Mouse (Mus musculus): ENCODE results near the gene Ankrd26. TPM values are rescaled to one million over a fixed set of nuclear protein-coding genes. Genes with fewer than 3 reads are reported as not detected.
"Not testable (repeated sequence)": the region's sequence is repeated elsewhere in the genome, so short reads cannot be mapped to it uniquely, and the experiment has no call there.

Gene Ankrd26
- 19.5 and 21.1 TPM in 2 replicates for total RNA-seq (2017)

GRCm38 (mm10) chr6:118561745-118562609, at the start of gene Ankrd26:
Gene Ankrd26, minus strand, starts transcription at chr6:118562226.
- peak; percentile 93 to 98 for ATAC-seq (replicated peaks in 1 of 2; ENCODE audit: insufficient read depth in 1 of 2, low FRiP score in 2 of 2, low TSS enrichment in 1 of 2, low read depth in 1 of 2, poor library complexity in 2 of 2, severe bottlenecking in 2 of 2)

GRCm38 (mm10) chr6:118608906-118609305, 46.9 kb upstream of the Ankrd26 start:
- ATAC-seq (replicated peaks in 1 of 2; ENCODE audit: insufficient read depth in 1 of 2, low FRiP score in 2 of 2, low TSS enrichment in 1 of 2, low read depth in 1 of 2, poor library complexity in 2 of 2, severe bottlenecking in 2 of 2): no peak

DNA sequence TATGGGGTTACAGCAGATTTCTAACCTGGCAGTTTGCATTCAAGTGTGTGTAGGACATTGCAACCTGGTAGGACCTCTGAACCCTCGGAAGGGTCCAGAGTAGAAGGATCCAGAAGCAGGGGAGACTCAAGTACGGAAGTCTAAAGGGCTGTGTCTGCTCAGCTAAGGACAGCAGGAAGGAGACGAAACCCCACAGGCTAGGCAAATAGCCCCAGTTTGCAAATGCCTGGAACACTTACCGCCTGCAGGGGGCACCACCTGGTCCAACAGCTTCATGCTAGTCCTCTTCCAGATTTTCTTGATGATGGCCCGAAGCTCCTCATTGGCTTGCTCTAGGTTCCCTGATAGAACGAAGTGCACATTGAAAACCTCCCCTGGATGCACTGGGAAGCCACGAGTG, 43.9 kb upstream of the Ankrd26 start:
- no peak for ATAC-seq (replicated peaks in 1 of 2; ENCODE audit: insufficient read depth in 1 of 2, low FRiP score in 2 of 2, low TSS enrichment in 1 of 2, low read depth in 1 of 2, poor library complexity in 2 of 2, severe bottlenecking in 2 of 2)

GRCm38 (mm10) chr6:118603825-118604224, 41.8 kb upstream of the Ankrd26 start:
- ATAC-seq (replicated peaks in 1 of 2; ENCODE audit: insufficient read depth in 1 of 2, low FRiP score in 2 of 2, low TSS enrichment in 1 of 2, low read depth in 1 of 2, poor library complexity in 2 of 2, severe bottlenecking in 2 of 2): no peak

DNA sequence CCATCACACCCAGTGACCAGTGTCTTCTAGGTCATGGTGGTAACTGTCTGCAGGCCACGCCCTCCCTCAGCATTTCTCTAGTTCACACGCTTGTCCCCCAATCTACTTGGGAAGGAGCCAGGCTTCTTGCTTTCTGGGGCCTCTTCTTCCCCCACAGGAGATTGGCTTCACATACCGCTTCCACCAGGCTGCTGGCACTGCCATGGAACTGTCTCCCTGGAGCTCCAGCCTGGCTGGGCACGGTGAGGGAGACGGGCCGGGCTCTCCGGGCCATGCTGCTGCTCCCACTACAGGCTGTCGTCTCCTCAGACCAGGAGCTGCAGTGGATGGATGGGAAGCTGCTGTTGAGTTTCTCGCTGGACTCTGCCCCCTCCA, 33.6 kb upstream of the Ankrd26 start:
- no peak for ATAC-seq (replicated peaks in 1 of 2; ENCODE audit: insufficient read depth in 1 of 2, low FRiP score in 2 of 2, low TSS enrichment in 1 of 2, low read depth in 1 of 2, poor library complexity in 2 of 2, severe bottlenecking in 2 of 2)

DNA sequence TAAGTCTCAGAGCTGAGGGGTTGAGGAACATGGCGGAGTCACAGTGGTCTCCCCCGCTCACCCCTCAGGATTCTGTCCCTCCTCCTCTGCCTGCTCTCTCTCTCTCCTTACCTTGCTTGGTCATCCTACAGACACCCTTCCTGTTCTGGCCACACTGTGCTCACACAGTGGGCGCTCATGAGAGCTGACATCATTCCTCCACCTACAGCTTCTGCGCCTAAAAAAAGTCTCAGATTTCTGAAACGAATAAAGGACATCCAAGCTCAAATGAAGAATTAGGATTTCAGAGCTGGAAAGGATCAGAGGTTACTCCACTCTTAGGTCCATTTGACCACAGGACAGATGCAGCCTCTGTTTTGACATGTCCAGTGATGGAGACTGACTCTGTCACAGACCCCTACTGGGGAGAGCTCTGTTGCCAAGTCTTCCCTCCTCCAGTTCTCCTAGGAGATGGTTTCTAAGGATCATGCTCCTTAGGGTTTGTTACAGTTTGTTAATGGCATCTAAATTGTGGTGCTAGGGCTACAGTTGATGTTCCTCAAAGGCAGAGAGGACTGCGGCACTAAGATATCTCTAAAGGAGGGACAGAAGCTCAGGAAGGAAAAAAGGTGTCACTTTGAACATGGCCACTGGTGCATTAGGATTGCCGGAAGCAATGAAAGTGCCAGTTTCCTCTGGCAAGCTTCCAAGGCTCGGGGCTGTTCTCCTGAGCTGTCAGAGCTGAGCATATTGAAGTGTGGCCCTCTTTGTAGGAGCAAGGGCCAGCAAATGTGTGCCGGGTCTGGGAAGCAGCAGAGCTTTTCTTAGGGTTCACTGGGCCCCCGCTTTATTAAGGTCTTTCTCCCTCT, 33.0 kb upstream of the Ankrd26 start:
- no peak for ATAC-seq (replicated peaks in 1 of 2; ENCODE audit: insufficient read depth in 1 of 2, low FRiP score in 2 of 2, low TSS enrichment in 1 of 2, low read depth in 1 of 2, poor library complexity in 2 of 2, severe bottlenecking in 2 of 2)

GRCm38 (mm10) chr6:118594070-118594469, 32.0 kb upstream of the Ankrd26 start:
- peak; percentile 25 to 27; a peak in 1 of 4 replicates for ATAC-seq (replicated peaks in 1 of 2; ENCODE audit: insufficient read depth in 1 of 2, low FRiP score in 2 of 2, low TSS enrichment in 1 of 2, low read depth in 1 of 2, poor library complexity in 2 of 2, severe bottlenecking in 2 of 2)

GRCm38 (mm10) chr6:118593377-118594061, 31.5 kb upstream of the Ankrd26 start:
- peak; percentile 60 to 83 for ATAC-seq (replicated peaks in 1 of 2; ENCODE audit: insufficient read depth in 1 of 2, low FRiP score in 2 of 2, low TSS enrichment in 1 of 2, low read depth in 1 of 2, poor library complexity in 2 of 2, severe bottlenecking in 2 of 2)

DNA sequence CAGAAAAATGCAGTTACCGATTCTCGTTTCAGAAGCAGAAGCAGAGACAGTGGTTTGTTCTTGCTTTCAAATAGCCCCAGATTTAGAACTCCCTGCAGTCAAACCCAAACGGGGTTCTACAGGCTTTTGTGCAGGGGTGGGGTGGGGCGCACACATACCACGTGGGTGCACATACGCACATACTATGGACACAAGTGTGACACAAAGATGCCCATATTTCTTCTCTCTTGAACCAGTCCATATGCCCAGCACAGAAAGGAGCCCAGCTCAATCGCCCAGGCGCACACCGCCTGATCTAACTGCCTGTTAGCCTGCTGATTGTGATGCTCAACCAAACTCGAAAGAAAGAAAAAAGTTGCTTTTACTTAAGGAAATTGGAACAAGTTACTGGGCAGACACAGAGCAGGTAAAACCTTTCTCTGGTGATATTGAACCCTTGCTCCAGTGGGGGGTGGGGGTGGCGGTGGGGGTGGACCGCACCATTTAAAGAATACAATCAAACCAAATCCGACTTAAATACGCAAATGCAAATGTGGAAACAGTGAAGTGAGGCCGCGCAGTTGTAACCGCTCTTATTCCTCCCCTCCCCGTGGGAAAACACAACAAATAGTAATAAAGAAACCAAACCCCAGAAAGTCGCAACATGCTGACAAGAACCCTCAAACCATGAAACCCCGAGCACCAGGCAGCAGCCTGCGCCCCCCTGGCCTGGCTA, 30.8 kb upstream of the Ankrd26 start:
- ATAC-seq (replicated peaks in 1 of 2; ENCODE audit: insufficient read depth in 1 of 2, low FRiP score in 2 of 2, low TSS enrichment in 1 of 2, low read depth in 1 of 2, poor library complexity in 2 of 2, severe bottlenecking in 2 of 2): no peak; a peak in 2 of 4 replicates

- not testable (repeated sequence) for ATAC-seq (replicated peaks in 1 of 2; ENCODE audit: insufficient read depth in 1 of 2, low FRiP score in 2 of 2, low TSS enrichment in 1 of 2, low read depth in 1 of 2, poor library complexity in 2 of 2, severe bottlenecking in 2 of 2)
These were observed 16.7 kb upstream of the Ankrd26 start for GRCm38 (mm10) chr6:118578741-118579140.

DNA sequence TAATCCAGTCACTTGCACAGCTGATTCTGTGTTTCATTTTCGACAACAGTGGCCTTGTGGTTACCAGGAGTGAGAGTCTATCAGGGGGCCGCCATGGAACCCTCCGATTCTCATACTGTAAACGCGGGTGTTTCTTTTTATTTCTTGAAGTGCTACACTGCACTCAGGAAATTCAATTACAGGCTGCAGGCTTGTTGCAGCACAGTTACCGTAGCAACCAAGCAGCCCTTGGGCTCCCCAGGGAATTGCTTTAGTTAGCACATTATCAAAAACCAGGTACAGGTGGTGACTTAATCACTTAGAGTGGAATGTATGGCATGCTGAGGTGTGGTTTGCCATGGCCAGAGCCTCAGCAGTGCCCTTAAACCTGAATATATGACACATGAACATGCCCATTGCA, 12.3 kb upstream of the Ankrd26 start:
- ATAC-seq (replicated peaks in 1 of 2; ENCODE audit: insufficient read depth in 1 of 2, low FRiP score in 2 of 2, low TSS enrichment in 1 of 2, low read depth in 1 of 2, poor library complexity in 2 of 2, severe bottlenecking in 2 of 2): no peak

DNA sequence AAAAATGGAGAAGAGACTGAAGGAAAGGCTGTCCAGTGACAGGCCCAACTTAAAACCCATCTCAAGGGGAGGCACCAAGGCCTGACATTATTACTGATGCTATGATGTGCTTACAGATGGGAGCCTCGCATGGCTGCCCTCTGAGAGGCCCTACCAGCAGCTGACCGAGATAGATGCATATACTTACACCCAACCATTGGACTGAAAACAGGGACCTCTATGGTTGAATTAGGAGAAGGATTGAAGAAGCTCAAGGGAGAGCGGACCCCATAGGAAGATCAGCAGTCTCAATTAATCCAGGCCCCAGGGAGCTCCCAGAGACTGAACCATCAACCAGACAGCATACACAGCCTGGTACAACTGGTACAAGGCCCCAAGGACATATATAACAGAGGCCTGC, 5.8 kb upstream of the Ankrd26 start:
- no peak for ATAC-seq (replicated peaks in 1 of 2; ENCODE audit: insufficient read depth in 1 of 2, low FRiP score in 2 of 2, low TSS enrichment in 1 of 2, low read depth in 1 of 2, poor library complexity in 2 of 2, severe bottlenecking in 2 of 2)

DNA sequence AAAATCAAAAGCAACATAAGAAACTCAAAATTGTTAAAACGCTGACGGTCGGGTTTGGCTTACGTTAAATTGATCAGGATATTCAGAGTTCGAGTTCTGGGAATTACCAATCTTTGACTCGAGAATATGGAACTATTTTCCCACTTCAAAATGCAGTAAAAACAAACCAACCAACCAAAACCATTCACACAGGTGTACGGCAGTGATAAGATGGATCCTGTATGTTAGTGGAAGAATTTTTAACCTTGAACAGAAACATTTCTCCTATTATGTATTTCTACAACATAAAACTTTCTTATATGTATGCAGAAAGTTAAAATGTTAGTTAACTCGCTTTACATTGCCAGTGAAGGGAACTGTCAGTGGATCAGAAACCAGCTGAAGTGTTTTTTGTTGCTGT, 801 bp downstream of the Ankrd26 start:
- no peak for ATAC-seq (replicated peaks in 1 of 2; ENCODE audit: insufficient read depth in 1 of 2, low FRiP score in 2 of 2, low TSS enrichment in 1 of 2, low read depth in 1 of 2, poor library complexity in 2 of 2, severe bottlenecking in 2 of 2)

GRCm38 (mm10) chr6:118538627-118539026, 23.4 kb downstream of the Ankrd26 start:
- ATAC-seq (replicated peaks in 1 of 2; ENCODE audit: insufficient read depth in 1 of 2, low FRiP score in 2 of 2, low TSS enrichment in 1 of 2, low read depth in 1 of 2, poor library complexity in 2 of 2, severe bottlenecking in 2 of 2): no peak

DNA sequence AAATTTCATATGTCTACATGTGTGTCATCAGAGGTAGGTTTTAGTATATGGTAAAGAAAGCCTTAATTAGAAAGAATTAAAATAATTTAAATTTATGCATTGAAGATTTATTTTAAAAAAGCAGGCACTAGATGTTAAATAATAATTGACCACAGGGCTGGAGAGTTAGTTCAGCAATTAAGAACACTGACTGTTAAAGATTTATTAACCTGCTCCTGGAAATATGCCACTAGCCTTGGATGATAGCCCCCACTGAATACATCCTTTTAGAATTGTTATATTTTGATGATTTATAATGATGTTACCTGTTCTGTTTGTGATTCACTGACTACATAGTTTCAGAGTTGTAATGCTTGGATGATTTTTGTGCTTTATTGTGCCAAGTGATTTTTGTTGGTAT, 24.8 kb downstream of the Ankrd26 start:
- ATAC-seq (replicated peaks in 1 of 2; ENCODE audit: insufficient read depth in 1 of 2, low FRiP score in 2 of 2, low TSS enrichment in 1 of 2, low read depth in 1 of 2, poor library complexity in 2 of 2, severe bottlenecking in 2 of 2): not testable (repeated sequence)

DNA sequence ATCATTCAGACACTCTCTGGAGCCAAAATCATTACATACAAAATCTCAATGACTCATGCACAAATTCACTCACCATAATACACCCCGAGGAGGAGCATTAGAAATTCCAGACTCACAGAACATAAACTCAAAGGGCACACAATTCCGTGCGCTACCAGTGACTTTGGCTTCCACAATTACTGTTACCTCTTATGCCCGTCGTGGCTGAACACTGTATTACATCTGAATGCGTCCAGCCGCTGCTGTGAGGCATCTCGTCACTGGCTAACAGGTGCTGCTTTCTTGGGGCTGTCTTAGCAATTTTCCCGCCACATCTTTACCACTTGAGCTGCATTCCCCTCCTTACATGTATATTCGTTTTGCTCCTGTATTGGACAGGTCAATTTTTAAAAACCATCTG, 26.7 kb downstream of the Ankrd26 start:
- no peak for ATAC-seq (replicated peaks in 1 of 2; ENCODE audit: insufficient read depth in 1 of 2, low FRiP score in 2 of 2, low TSS enrichment in 1 of 2, low read depth in 1 of 2, poor library complexity in 2 of 2, severe bottlenecking in 2 of 2)

GRCm38 (mm10) chr6:118533381-118533780, 28.6 kb downstream of the Ankrd26 start:
- ATAC-seq (replicated peaks in 1 of 2; ENCODE audit: insufficient read depth in 1 of 2, low FRiP score in 2 of 2, low TSS enrichment in 1 of 2, low read depth in 1 of 2, poor library complexity in 2 of 2, severe bottlenecking in 2 of 2): no peak

Measured in hematopoietic stem cell, adult 5-6 weeks (primary cell).